Mouse (Mus musculus): Measurements from ENCODE around the gene Olfr1354. TPM values are rescaled to one million over a fixed set of nuclear protein-coding genes. Genes with fewer than 3 reads are reported as not detected.
"Not testable (repeated sequence)": the region's sequence is repeated elsewhere in the genome, so short reads cannot be mapped to it uniquely, and the experiment has no call there.

Gene Olfr1354
- not detected in 2 replicates for polyA plus RNA-seq (2014; fragmentation: Nextera tagmentation; extraction: Ambion mirVana)

GRCm38 (mm10) chr10:78912871-78913270 lies at the start of gene Olfr1354:
Olfr1354 (plus strand) TSS chr10:78913171.
- not testable (repeated sequence) for ATAC-seq (ENCODE audit: insufficient read depth); DNase-seq
- WGBS, result 75% methylated on average over 1 of the region's 1 CpGs

GRCm38 (mm10) chr10:78875240-78875639 lies 37.7 kb upstream of the Olfr1354 start, which contains the start of gene Olfr1355:
Olfr1355 (plus strand) TSS chr10:78875540.
- H3K4me3 ChIP-seq (ENCODE audit: low read depth, low read length), result no peak within 1 kb of the TSS
- no peak within 1 kb of the TSS for H3K27ac ChIP-seq (ENCODE audit: low read depth)
- H3K4me2 ChIP-seq, result no peak within 1 kb of the TSS
- DNase-seq (no peak), ATAC-seq (ENCODE audit: insufficient read depth) (no peak)
- H3K4me1 ChIP-seq (ENCODE audit: insufficient read depth), result no peaks in the 10 kb centered on the region
- H3K9ac ChIP-seq, result no peak within 1 kb of the TSS
- H3K9me3 ChIP-seq (ENCODE audit: low read depth, low read length), result no peaks in the 10 kb centered on the region
- no peak for TF ChIP-seq CTCF (IDR thresholded peaks at IDR 0.05; ENCODE audit: low read depth)
- H3K27me3 ChIP-seq (ENCODE audit: insufficient read depth, low read length), result no peaks in the 10 kb centered on the region
- no peaks in the 10 kb centered on the region for H3K36me3 ChIP-seq (ENCODE audit: insufficient read depth)
- 57% methylated on average over 2 of the region's 2 CpGs for WGBS

More at GRCm38 (mm10) chr10:78912871-78913270, at the start of gene Olfr1354:
- H3K4me3 ChIP-seq (ENCODE audit: low read depth, low read length); H3K9me3 ChIP-seq (ENCODE audit: low read depth, low read length); H3K9ac ChIP-seq; H3K4me1 ChIP-seq (ENCODE audit: insufficient read depth); H3K27me3 ChIP-seq (ENCODE audit: insufficient read depth, low read length); H3K4me2 ChIP-seq; H3K36me3 ChIP-seq (ENCODE audit: insufficient read depth); H3K27ac ChIP-seq (ENCODE audit: low read depth): not testable (repeated sequence)

GRCm38 (mm10) chr10:78950336-78950735 lies 37.4 kb downstream of the Olfr1354 start, which contains the start of gene Olfr8:
Olfr8 (plus strand) TSS chr10:78950636.
- not testable (repeated sequence) for H3K9me3 ChIP-seq (ENCODE audit: low read depth, low read length); H3K9ac ChIP-seq; H3K27ac ChIP-seq (ENCODE audit: low read depth); H3K4me2 ChIP-seq; H3K4me1 ChIP-seq (ENCODE audit: insufficient read depth); H3K4me3 ChIP-seq (ENCODE audit: low read depth, low read length); H3K27me3 ChIP-seq (ENCODE audit: insufficient read depth, low read length); H3K36me3 ChIP-seq (ENCODE audit: insufficient read depth); ATAC-seq (ENCODE audit: insufficient read depth); DNase-seq
- WGBS, result 79% methylated on average over 1 of the region's 1 CpGs

- H3K27ac ChIP-seq (ENCODE audit: low read depth); DNase-seq; H3K27me3 ChIP-seq (ENCODE audit: insufficient read depth, low read length); ATAC-seq (ENCODE audit: insufficient read depth); H3K4me1 ChIP-seq (ENCODE audit: insufficient read depth); H3K4me3 ChIP-seq (ENCODE audit: low read depth, low read length); H3K36me3 ChIP-seq (ENCODE audit: insufficient read depth); H3K9me3 ChIP-seq (ENCODE audit: low read depth, low read length); H3K4me2 ChIP-seq; H3K9ac ChIP-seq: not testable (repeated sequence)
These were observed 50.0 kb downstream of the Olfr1354 start, which contains the start of gene Olfr1353 for GRCm38 (mm10) chr10:78963009-78963408. Olfr1353 (plus strand) TSS chr10:78963309.

Other genes starting within 250 kb of the Olfr1354 start
- gene Casp14, start 194.9 kb upstream of the Olfr1354 start, polyA plus RNA-seq (2014; fragmentation: Nextera tagmentation; extraction: Ambion mirVana), result not detected in 2 replicates
- gene Ccdc105, start 160.1 kb upstream of the Olfr1354 start, polyA plus RNA-seq (2014; fragmentation: Nextera tagmentation; extraction: Ambion mirVana), result 0.18 and 0.21 TPM in 2 replicates
- 0.77 and 1.1 TPM in 2 replicates for gene Slc1a6, start 132.7 kb upstream of the Olfr1354 start, polyA plus RNA-seq (2014; fragmentation: Nextera tagmentation; extraction: Ambion mirVana)
- not detected in 2 replicates for gene Olfr1356, start 61.0 kb upstream of the Olfr1354 start, polyA plus RNA-seq (2014; fragmentation: Nextera tagmentation; extraction: Ambion mirVana)
- gene Olfr1355, start 37.6 kb upstream of the Olfr1354 start, polyA plus RNA-seq (2014; fragmentation: Nextera tagmentation; extraction: Ambion mirVana), result 0.07 TPM in 1 of 2 replicates, not detected in the other
- not detected in 2 replicates for gene Olfr8, start 37.5 kb downstream of the Olfr1354 start, polyA plus RNA-seq (2014; fragmentation: Nextera tagmentation; extraction: Ambion mirVana)
- gene Olfr1353, start 50.1 kb downstream of the Olfr1354 start, polyA plus RNA-seq (2014; fragmentation: Nextera tagmentation; extraction: Ambion mirVana), result not detected in 2 replicates
- not detected in 2 replicates for gene Olfr1352, start 67.9 kb downstream of the Olfr1354 start, polyA plus RNA-seq (2014; fragmentation: Nextera tagmentation; extraction: Ambion mirVana)
- gene Olfr1351, start 99.3 kb downstream of the Olfr1354 start, polyA plus RNA-seq (2014; fragmentation: Nextera tagmentation; extraction: Ambion mirVana), result not detected in 2 replicates
- 0.11 and 0.20 TPM in 2 replicates for gene Olfr57, start 115.6 kb downstream of the Olfr1354 start, polyA plus RNA-seq (2014; fragmentation: Nextera tagmentation; extraction: Ambion mirVana)
- gene 2610008E11Rik, start 184.4 kb downstream of the Olfr1354 start, polyA plus RNA-seq (2014; fragmentation: Nextera tagmentation; extraction: Ambion mirVana), result 30.9 and 33.9 TPM in 2 replicates
- not detected in 2 replicates for gene Vmn2r80, start 235.6 kb downstream of the Olfr1354 start, polyA plus RNA-seq (2014; fragmentation: Nextera tagmentation; extraction: Ambion mirVana)

Measured in lung, embryonic 14.5 days (tissue).